Mouse (Mus musculus) lung, postnatal 0 days (tissue): ENCODE results near the gene Gm6793.

Source experiments
- CTCF ChIP-seq: IDR thresholded peaks from 2 replicates; pipeline ENCODE4 v1.5.1; 2016; ENCODE audit warnings: antibody characterized with exemption, mild to moderate bottlenecking
- EP300 ChIP-seq: IDR thresholded peaks from 2 replicates; pipeline ENCODE4 v1.6.1; 2016; ENCODE audit warnings: antibody characterized with exemption, mild to moderate bottlenecking, control low read depth

GRCm38 (mm10) chr8:111978147-111978546 is 36.7 kb downstream of the Gm6793 start:
- TF ChIP-seq CTCF (no peak), EP300 (no peak)
